Mouse (Mus musculus) left cerebral cortex, postnatal 14 days (tissue): ENCODE measurements around the gene Kiss1. TPM values are rescaled to one million over a fixed set of nuclear protein-coding genes. Genes with fewer than 3 reads are reported as not detected.

Source experiments
- DNase-seq, 2 experiments: peaks; one replicate each; pipeline ENCODE4 v3.0.0; 2021 to 2022; ENCODE audit warnings: low spot score in 2 of 2, mixed read lengths in 1 of 2
- intact Hi-C: fragments of 180-260 bp; cut with DNase I; formaldehyde crosslinking; loops from one replicate; pipeline ENCODE4 v1.15.1; 2025
- long read RNA-seq, 2 experiments: library from polyadenylated mRNA; stranded (forward); transcript quantifications; one replicate each; pipeline ENCODE4 v2.0.0; 2021
- total RNA-seq, 2 experiments: library from RNA; stranded (reverse); gene quantifications; 2 replicates each; pipeline ENCODE4 v1.2.3; 2021

The Kiss1 gene
- 1 to 10 TPM in 1 of 2 experiments, not detected in 1; 1.8 TPM for total RNA-seq
- long read RNA-seq, experiment 1, result 0 reads
- long read RNA-seq, experiment 2, result 0 reads

GRCm38 (mm10) chr1:133321267-133321925 lies at the start of gene Kiss1:
TSS of gene Kiss1 (plus strand) at chr1:133321875.
- intact Hi-C loops, result no loop called here
- peak in 1 of 2 experiments; percentile 81 for DNase-seq

GRCm38 (mm10) chr1:133274163-133274562 lies 47.5 kb upstream of the Kiss1 start:
- DNase-seq, result no peak
- intact Hi-C loops, result no loop called here

GRCm38 (mm10) chr1:133276983-133277382 lies 44.7 kb upstream of the Kiss1 start:
- DNase-seq, result no peak
- intact Hi-C loops, result no loop called here

- no peak for DNase-seq
- intact Hi-C loops, result no loop called here
Observed at GRCm38 (mm10) chr1:133278539-133278938, 43.1 kb upstream of the Kiss1 start.

GRCm38 (mm10) chr1:133278946-133279631 lies 42.6 kb upstream of the Kiss1 start:
- DNase-seq, result no peak
- intact Hi-C loops, result no loop called here

GRCm38 (mm10) chr1:133279632-133280093 lies 42.0 kb upstream of the Kiss1 start:
- peak; percentile 46 to 56 for DNase-seq

GRCm38 (mm10) chr1:133280537-133280936 lies 41.1 kb upstream of the Kiss1 start:
- no peak for DNase-seq

More at GRCm38 (mm10) chr1:133279632-133280093, 42.0 kb upstream of the Kiss1 start:
- intact Hi-C loops, result no loop called here

GRCm38 (mm10) chr1:133285907-133286306 lies 35.8 kb upstream of the Kiss1 start:
- intact Hi-C loops, result no loop called here
- no peak for DNase-seq

More at GRCm38 (mm10) chr1:133280537-133280936, 41.1 kb upstream of the Kiss1 start:
- intact Hi-C loops, result no loop called here

GRCm38 (mm10) chr1:133287051-133287450 lies 34.6 kb upstream of the Kiss1 start:
- DNase-seq, result no peak
- intact Hi-C loops, result no loop called here

GRCm38 (mm10) chr1:133287880-133288279 lies 33.8 kb upstream of the Kiss1 start:
- intact Hi-C loops, result no loop called here

GRCm38 (mm10) chr1:133291888-133292287 lies 29.8 kb upstream of the Kiss1 start:
- intact Hi-C loops, result no loop called here

More at GRCm38 (mm10) chr1:133287880-133288279, 33.8 kb upstream of the Kiss1 start:
- no peak for DNase-seq

GRCm38 (mm10) chr1:133292608-133293007 lies 29.1 kb upstream of the Kiss1 start:
- intact Hi-C loops, result no loop called here

More at GRCm38 (mm10) chr1:133291888-133292287, 29.8 kb upstream of the Kiss1 start:
- no peak for DNase-seq

GRCm38 (mm10) chr1:133296376-133296775 lies 25.3 kb upstream of the Kiss1 start:
- no peak for DNase-seq
- intact Hi-C loops, result no loop called here

More at GRCm38 (mm10) chr1:133292608-133293007, 29.1 kb upstream of the Kiss1 start:
- DNase-seq, result no peak

- DNase-seq, result peak in 1 of 2 experiments; percentile 22
- intact Hi-C loops, result no loop called here
Observed at GRCm38 (mm10) chr1:133298816-133299215, 22.9 kb upstream of the Kiss1 start.

GRCm38 (mm10) chr1:133302540-133302939 lies 19.1 kb upstream of the Kiss1 start:
- no peak for DNase-seq
- intact Hi-C loops, result loop anchor here (10.0 kb wide), 1 partner anchor 268 kb away; the partner anchor contains the start of gene Mdm4

GRCm38 (mm10) chr1:133306842-133307241 lies 14.8 kb upstream of the Kiss1 start:
- intact Hi-C loops, result loop anchor here (1.0 to 10.0 kb wide), 2 partner anchors 130 to 272 kb away; partner anchors contain the start of gene Mdm4
- peak; percentile 74 to 81 for DNase-seq

GRCm38 (mm10) chr1:133307318-133307717 lies 14.4 kb upstream of the Kiss1 start:
- intact Hi-C loops, result loop anchor here (1.0 to 10.0 kb wide), 2 partner anchors 130 to 273 kb away; partner anchors contain the start of gene Mdm4
- peak; percentile 44 to 55 for DNase-seq

GRCm38 (mm10) chr1:133309652-133310267 lies 11.9 kb upstream of the Kiss1 start, which contains the start of gene Golt1a:
TSS of gene Golt1a (plus strand) at chr1:133309800.
- DNase-seq, result no peak
- intact Hi-C loops, result loop anchor here (10.0 kb wide), 1 partner anchor 275 kb away; the partner anchor contains the start of gene Mdm4

GRCm38 (mm10) chr1:133311240-133311639 lies 10.4 kb upstream of the Kiss1 start:
- DNase-seq, result no peak
- intact Hi-C loops, result no loop called here

- DNase-seq, result peak; percentile 79 to 94
- intact Hi-C loops, result no loop called here
Observed at GRCm38 (mm10) chr1:133311946-133312345, 9.7 kb upstream of the Kiss1 start.
